Mouse (Mus musculus) lung, embryonic 16.5 days (tissue): ENCODE results near the gene Ubqln1. TPM values are rescaled to one million over a fixed set of nuclear protein-coding genes. Genes with fewer than 3 reads are reported as not detected.

Experiments
- ATAC-seq: fragments of 200-750 bp; cut with Nextera tagmentation; 2 replicates; pipeline ENCODE4 v1.8.0; 2017; ENCODE audit warnings: low read depth, mild to moderate bottlenecking, moderate library complexity
- H3K27ac ChIP-seq: fragments of 300-500 bp; sonication (generic); 2 replicates; pipeline ENCODE4 v1.5.1; 2014; ENCODE audit warnings: mild to moderate bottlenecking, control low read depth, low read length
- H3K27me3 ChIP-seq: fragments of 300-500 bp; sonication (generic); 2 replicates; pipeline ENCODE4 v1.6.1; 2014; ENCODE audit warnings: low read depth, low read length, mixed read lengths; ENCODE audit not compliant: control insufficient read depth, insufficient read depth
- H3K36me3 ChIP-seq: fragments of 300-500 bp; sonication (generic); 2 replicates; pipeline ENCODE4 v1.6.1; 2014; ENCODE audit warnings: low read length; ENCODE audit not compliant: control insufficient read depth, insufficient read depth
- H3K4me1 ChIP-seq: fragments of 300-500 bp; sonication (generic); replicated peaks from 2 replicates; pipeline ENCODE4 v1.6.1; 2014; ENCODE audit warnings: low read length, mixed read lengths; ENCODE audit not compliant: control insufficient read depth, insufficient read depth
- H3K4me2 ChIP-seq: fragments of 300-500 bp; sonication (generic); 2 replicates; pipeline ENCODE4 v1.6.1; 2014; ENCODE audit warnings: low read depth, low read length, control low read depth
- H3K4me3 ChIP-seq: fragments of 300-500 bp; sonication (generic); 2 replicates; pipeline ENCODE4 v1.5.1; 2014; ENCODE audit warnings: mild to moderate bottlenecking, low read length, control low read depth
- H3K9ac ChIP-seq: fragments of 300-500 bp; sonication (generic); 2 replicates; pipeline ENCODE4 v1.6.1; 2014; ENCODE audit warnings: low read length, control low read depth
- H3K9me3 ChIP-seq: fragments of 300-500 bp; sonication (generic); 2 replicates; pipeline ENCODE4 v1.6.1; 2016; ENCODE audit warnings: low read length; ENCODE audit not compliant: control insufficient read depth
- WGBS: fragments of 180-500 bp; shearing (Covaris S2); extraction: QIAGEN DNeasy Blood & Tissue Kit; methylation state at CpG from one replicate; pipeline ENCODE4 v1.1.7; 2014; 5-methylcytosine and 5-hydroxymethylcytosine counted together
- polyA plus RNA-seq: library from polyadenylated mRNA; unstranded; fragments of >200 nt; fragmentation: Nextera tagmentation; extraction: Ambion mirVana; gene quantifications from 2 replicates; pipeline ENCODE4 v1.2.1, GENCODE M21; 2015

Gene Ubqln1
- polyA plus RNA-seq, 1 experiment from 2014 or later, result 87.8 TPM

- Histone ChIP-seq H3K27me3 (no peaks in the 10 kb centered on the region), H3K9me3 (no peaks in the 10 kb centered on the region), H3K27ac (no peak overlapping the region), H3K4me3 (no peak overlapping the region), H3K4me1 (no peaks in the 10 kb centered on the region), H3K36me3 (peaks cover 22% of the 10 kb centered on the region), H3K9ac (no peak overlapping the region), H3K4me2 (no peak overlapping the region)
- no peak for ATAC-seq
- 81% methylated on average over 3 of the region's 3 CpGs for WGBS
Observed at GRCm38 (mm10) chr13:58176105-58176504, 39.3 kb downstream of the Ubqln1 start.

- no peak overlapping the region for H3K4me2 ChIP-seq
- H3K36me3 ChIP-seq, result peaks cover 4% of the 10 kb centered on the region
- no peak overlapping the region for H3K27ac ChIP-seq
- no peak overlapping the region for H3K9ac ChIP-seq
- no peaks in the 10 kb centered on the region for H3K9me3 ChIP-seq
- H3K4me1 ChIP-seq, result no peaks in the 10 kb centered on the region
- H3K4me3 ChIP-seq, result no peak overlapping the region
- ATAC-seq, result no peak
- no peaks in the 10 kb centered on the region for H3K27me3 ChIP-seq
Observed at GRCm38 (mm10) chr13:58168119-58168518, 47.3 kb downstream of the Ubqln1 start.

GRCm38 (mm10) chr13:58163343-58163742 is 52.1 kb downstream of the Ubqln1 start:
- no peaks in the 10 kb centered on the region for H3K27me3 ChIP-seq
- H3K36me3 ChIP-seq, result peaks cover 18% of the 10 kb centered on the region
- H3K4me2 ChIP-seq, result no peak overlapping the region
- ATAC-seq, result no peak
- H3K9ac ChIP-seq, result no peak overlapping the region
- 95% methylated on average over 12 of the region's 12 CpGs for WGBS
- no peaks in the 10 kb centered on the region for H3K4me1 ChIP-seq
- no peak overlapping the region for H3K4me3 ChIP-seq
- no peak overlapping the region for H3K27ac ChIP-seq
- no peaks in the 10 kb centered on the region for H3K9me3 ChIP-seq

- Histone ChIP-seq H3K4me2 (no peak overlapping the region), H3K9ac (no peak overlapping the region), H3K27ac (no peak overlapping the region), H3K27me3 (no peaks in the 10 kb centered on the region), H3K4me1 (peaks cover 3% of the 10 kb centered on the region; the same call in 1 of the 2 replicates), H3K36me3 (peaks cover 18% of the 10 kb centered on the region), H3K9me3 (no peaks in the 10 kb centered on the region), H3K4me3 (no peak overlapping the region)
- no peak for ATAC-seq
- WGBS, result 91% methylated on average over 15 of the region's 15 CpGs
Observed at GRCm38 (mm10) chr13:58160761-58161160, 54.7 kb downstream of the Ubqln1 start.

GRCm38 (mm10) chr13:58158099-58158912 is 57.1 kb downstream of the Ubqln1 start:
- ATAC-seq, result peak; percentile 55; the same call in 1 of the 2 replicates
- WGBS, result 5% methylated on average over 16 of the region's 16 CpGs
- peaks cover 3% of the 10 kb centered on the region; the same call in 1 of the 2 replicates for H3K4me1 ChIP-seq
- H3K4me2 ChIP-seq, result peak overlapping the region; percentile 78
- H3K27ac ChIP-seq, result peak overlapping the region; percentile 51
- peak overlapping the region; percentile 71 for H3K9ac ChIP-seq
- H3K36me3 ChIP-seq, result peaks cover 13% of the 10 kb centered on the region
- H3K27me3 ChIP-seq, result no peaks in the 10 kb centered on the region
- peak overlapping the region; percentile 71 for H3K4me3 ChIP-seq
- H3K9me3 ChIP-seq, result no peaks in the 10 kb centered on the region; the same call in 1 of the 2 replicates

- peak within 1 kb of the TSS; percentile 71 for H3K4me3 ChIP-seq
- peak within 1 kb of the TSS; percentile 51 for H3K27ac ChIP-seq
- H3K27me3 ChIP-seq, result no peaks in the 10 kb centered on the region
- ATAC-seq, result peak; percentile 94
- H3K4me2 ChIP-seq, result peak within 1 kb of the TSS; percentile 78
- H3K9ac ChIP-seq, result peak within 1 kb of the TSS; percentile 71
- H3K9me3 ChIP-seq, result no peaks in the 10 kb centered on the region; the same call in 1 of the 2 replicates
- H3K36me3 ChIP-seq, result peaks cover 10% of the 10 kb centered on the region
- WGBS, result under 1% methylated on average over 30 of the region's 30 CpGs
- peaks cover 3% of the 10 kb centered on the region; the same call in 1 of the 2 replicates for H3K4me1 ChIP-seq
Observed at GRCm38 (mm10) chr13:58157447-58158098, 57.9 kb downstream of the Ubqln1 start, which contains the start of gene Idnk. Gene Idnk (plus strand): TSS chr13:58157649.

GRCm38 (mm10) chr13:58157036-58157435 is 58.4 kb downstream of the Ubqln1 start:
- H3K27ac ChIP-seq, result no peak overlapping the region
- H3K9me3 ChIP-seq, result no peaks in the 10 kb centered on the region; the same call in 1 of the 2 replicates
- no peak; the same call in 1 of the 2 replicates for ATAC-seq
- 15% methylated on average over 8 of the region's 8 CpGs for WGBS
- H3K9ac ChIP-seq, result peak overlapping the region; percentile 71
- H3K4me2 ChIP-seq, result peak overlapping the region; percentile 78
- H3K4me1 ChIP-seq, result peaks cover 3% of the 10 kb centered on the region; the same call in 1 of the 2 replicates
- peak overlapping the region; percentile 71 for H3K4me3 ChIP-seq
- peaks cover 9% of the 10 kb centered on the region for H3K36me3 ChIP-seq
- no peaks in the 10 kb centered on the region for H3K27me3 ChIP-seq

- H3K4me3 ChIP-seq, result no peak overlapping the region
- H3K9me3 ChIP-seq, result no peaks in the 10 kb centered on the region; the same call in 1 of the 2 replicates
- no peak overlapping the region for H3K4me2 ChIP-seq
- H3K4me1 ChIP-seq, result peaks cover 3% of the 10 kb centered on the region; the same call in 1 of the 2 replicates
- H3K27me3 ChIP-seq, result no peaks in the 10 kb centered on the region
- no peak for ATAC-seq
- H3K27ac ChIP-seq, result no peak overlapping the region
- no peak overlapping the region for H3K9ac ChIP-seq
- H3K36me3 ChIP-seq, result peaks cover 9% of the 10 kb centered on the region
- 81% methylated on average over 2 of the region's 2 CpGs for WGBS
Observed at GRCm38 (mm10) chr13:58156031-58156430, 59.4 kb downstream of the Ubqln1 start.

- no peak for ATAC-seq
- H3K4me2 ChIP-seq, result no peak overlapping the region
- no peaks in the 10 kb centered on the region for H3K36me3 ChIP-seq
- H3K4me1 ChIP-seq, result peaks cover 2% of the 10 kb centered on the region; the same call in 1 of the 2 replicates
- H3K27me3 ChIP-seq, result no peaks in the 10 kb centered on the region
- no peak overlapping the region for H3K9ac ChIP-seq
- H3K9me3 ChIP-seq, result no peaks in the 10 kb centered on the region; the same call in 1 of the 2 replicates
- H3K4me3 ChIP-seq, result no peak overlapping the region
- no peak overlapping the region for H3K27ac ChIP-seq
- 72% methylated on average over 11 of the region's 11 CpGs for WGBS
Observed at GRCm38 (mm10) chr13:58150442-58150841, 65.0 kb downstream of the Ubqln1 start.
